Mouse (Mus musculus) lung, embryonic 16.5 days (tissue): ENCODE data around the gene Unc5c. TPM values are rescaled to one million over a fixed set of nuclear protein-coding genes. Genes with fewer than 3 reads are reported as not detected.
A peak's percentile ranks its signal among the peaks of the same experiment; 100 is the strongest.

Experiments
- ATAC-seq: fragments of 200-750 bp; cut with Nextera tagmentation; 2 replicates; pipeline ENCODE4 v1.8.0; 2017; ENCODE audit warnings: low read depth, mild to moderate bottlenecking, moderate library complexity
- H3K27ac ChIP-seq: fragments of 300-500 bp; sonication (generic); 2 replicates; pipeline ENCODE4 v1.5.1; 2014; ENCODE audit warnings: mild to moderate bottlenecking, control low read depth, low read length
- H3K27me3 ChIP-seq: fragments of 300-500 bp; sonication (generic); 2 replicates; pipeline ENCODE4 v1.6.1; 2014; ENCODE audit warnings: low read depth, low read length, mixed read lengths; ENCODE audit not compliant: control insufficient read depth, insufficient read depth
- H3K36me3 ChIP-seq: fragments of 300-500 bp; sonication (generic); 2 replicates; pipeline ENCODE4 v1.6.1; 2014; ENCODE audit warnings: low read length; ENCODE audit not compliant: control insufficient read depth, insufficient read depth
- H3K4me1 ChIP-seq: fragments of 300-500 bp; sonication (generic); replicated peaks from 2 replicates; pipeline ENCODE4 v1.6.1; 2014; ENCODE audit warnings: low read length, mixed read lengths; ENCODE audit not compliant: control insufficient read depth, insufficient read depth
- H3K4me2 ChIP-seq: fragments of 300-500 bp; sonication (generic); 2 replicates; pipeline ENCODE4 v1.6.1; 2014; ENCODE audit warnings: low read depth, low read length, control low read depth
- H3K4me3 ChIP-seq: fragments of 300-500 bp; sonication (generic); 2 replicates; pipeline ENCODE4 v1.5.1; 2014; ENCODE audit warnings: mild to moderate bottlenecking, low read length, control low read depth
- H3K9ac ChIP-seq: fragments of 300-500 bp; sonication (generic); 2 replicates; pipeline ENCODE4 v1.6.1; 2014; ENCODE audit warnings: low read length, control low read depth
- H3K9me3 ChIP-seq: fragments of 300-500 bp; sonication (generic); 2 replicates; pipeline ENCODE4 v1.6.1; 2016; ENCODE audit warnings: low read length; ENCODE audit not compliant: control insufficient read depth
- WGBS: fragments of 180-500 bp; shearing (Covaris S2); extraction: QIAGEN DNeasy Blood & Tissue Kit; methylation state at CpG from one replicate; pipeline ENCODE4 v1.1.7; 2014; 5-methylcytosine and 5-hydroxymethylcytosine counted together
- polyA plus RNA-seq: library from polyadenylated mRNA; unstranded; fragments of >200 nt; fragmentation: Nextera tagmentation; extraction: Ambion mirVana; gene quantifications from 2 replicates; pipeline ENCODE4 v1.2.1, GENCODE M21; 2015

The Unc5c gene
- polyA plus RNA-seq, 1 experiment from 2014 or later, result 16.6 TPM

DNA sequence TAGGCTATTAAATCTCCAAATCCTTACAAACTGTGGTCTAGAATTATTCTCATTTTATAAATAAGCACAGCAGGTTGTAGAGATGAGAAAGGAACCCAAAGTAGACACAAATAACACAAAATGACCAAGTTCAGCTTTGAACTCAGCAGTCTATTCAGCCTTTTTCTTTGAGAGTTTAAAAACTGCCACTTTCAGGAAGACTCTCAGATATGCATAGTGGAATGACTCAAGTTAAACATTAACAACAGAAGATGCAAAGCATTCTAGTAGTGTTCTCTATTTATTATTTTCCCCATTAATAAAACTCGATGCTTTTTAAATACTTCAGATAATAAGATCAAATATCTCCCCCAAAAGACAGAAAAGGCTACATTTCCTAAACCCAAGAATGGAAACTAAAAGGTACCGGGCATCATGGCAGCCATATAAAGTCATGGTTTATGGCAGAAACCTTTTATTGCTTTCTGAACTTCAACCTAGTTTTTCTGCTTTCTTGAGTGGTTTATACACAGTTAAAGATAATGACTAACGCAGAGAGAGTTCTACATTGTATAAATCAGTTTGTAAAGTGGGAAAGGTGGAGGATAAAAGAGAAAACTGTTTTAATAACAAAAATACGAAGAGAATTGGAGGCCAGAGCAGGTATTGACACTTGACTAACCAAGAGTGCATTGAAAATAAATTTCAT, 283.8 kb downstream of the Unc5c start:
- H3K4me1 ChIP-seq, result no peaks in the 10 kb centered on the region
- H3K4me2 ChIP-seq, result no peak overlapping the region
- no peaks in the 10 kb centered on the region for H3K36me3 ChIP-seq
- H3K27ac ChIP-seq, result no peak overlapping the region
- no peak for ATAC-seq
- no peak overlapping the region for H3K9ac ChIP-seq
- H3K27me3 ChIP-seq, result no peaks in the 10 kb centered on the region
- no peaks in the 10 kb centered on the region for H3K9me3 ChIP-seq
- 80% methylated on average over 4 of the region's 4 CpGs for whole genome bisulfite sequencing
- H3K4me3 ChIP-seq, result no peak overlapping the region

DNA sequence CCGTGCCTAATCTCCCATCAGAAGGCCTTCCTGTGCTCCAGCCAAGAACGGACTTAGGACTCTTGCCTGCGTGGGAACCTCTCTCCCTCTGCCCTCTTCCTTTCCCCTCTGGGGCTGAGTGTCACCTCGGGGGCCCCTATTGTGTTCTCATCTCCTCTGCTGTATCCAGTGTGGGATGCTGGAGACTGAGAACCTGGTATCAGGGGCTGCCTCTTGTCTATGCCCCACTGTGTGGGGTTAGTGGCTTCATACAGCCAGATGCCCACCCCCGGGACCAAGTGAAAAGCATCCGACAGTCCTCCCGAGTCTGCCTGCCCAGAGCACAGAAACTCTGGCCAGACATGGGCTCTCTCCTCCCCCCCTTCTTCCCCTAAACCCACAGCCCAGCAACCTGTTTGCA, 287.2 kb downstream of the Unc5c start:
- Histone ChIP-seq H3K27me3 (no peaks in the 10 kb centered on the region), H3K4me2 (no peak overlapping the region), H3K4me1 (no peaks in the 10 kb centered on the region), H3K9ac (no peak overlapping the region), H3K36me3 (no peaks in the 10 kb centered on the region), H3K27ac (no peak overlapping the region), H3K9me3 (no peaks in the 10 kb centered on the region), H3K4me3 (no peak overlapping the region)
- no peak for ATAC-seq
- WGBS, result 73% methylated on average over 7 of the region's 7 CpGs

DNA sequence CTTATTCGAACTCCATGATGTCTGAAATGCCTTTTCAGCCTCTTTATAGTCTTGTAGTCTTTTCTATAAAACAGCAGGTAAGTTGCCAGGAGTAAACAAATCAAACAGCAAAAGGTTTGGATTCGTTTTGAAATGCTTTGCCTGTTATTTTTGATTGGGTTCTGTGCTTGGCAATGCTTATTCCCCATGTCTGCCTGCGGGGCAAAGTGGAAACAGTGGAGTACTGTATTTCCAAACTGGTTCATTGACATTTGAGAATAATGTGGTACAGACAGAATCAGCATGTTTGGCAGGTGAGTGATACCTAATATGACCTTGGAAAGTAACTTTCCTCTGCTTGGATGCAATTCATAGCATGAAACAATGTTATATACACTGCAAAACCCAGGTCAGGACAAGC, 292.2 kb downstream of the Unc5c start:
- Histone ChIP-seq H3K9me3 (no peaks in the 10 kb centered on the region), H3K27me3 (no peaks in the 10 kb centered on the region), H3K4me3 (no peak overlapping the region), H3K36me3 (no peaks in the 10 kb centered on the region), H3K9ac (no peak overlapping the region), H3K27ac (no peak overlapping the region), H3K4me1 (no peaks in the 10 kb centered on the region), H3K4me2 (no peak overlapping the region)
- no peak for ATAC-seq
- WGBS, result 79% methylated on average over 3 of the region's 3 CpGs

DNA sequence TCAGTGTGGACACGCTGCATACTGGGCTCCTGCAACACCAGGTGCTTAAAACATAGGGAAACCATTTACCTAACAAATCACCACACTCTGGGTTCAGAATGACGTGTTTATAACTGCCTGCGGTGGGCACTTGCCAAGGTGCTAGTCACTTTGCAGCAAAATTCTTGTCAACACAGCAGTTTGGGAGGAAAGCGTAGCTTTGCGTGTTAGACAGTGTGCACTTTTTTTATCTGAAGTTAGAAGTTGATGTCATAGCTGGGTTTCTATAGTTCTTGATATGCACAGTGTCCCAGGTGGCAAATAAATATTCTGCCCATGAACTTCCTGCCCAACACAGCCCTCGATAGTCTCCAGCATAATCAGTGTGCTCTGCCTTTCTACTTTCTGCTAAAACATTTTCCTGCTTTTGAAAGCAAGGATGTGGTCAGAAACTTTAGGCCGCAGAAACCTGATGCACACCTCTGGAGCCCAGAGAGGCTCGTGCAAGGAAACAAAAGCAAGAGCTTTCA, 313.4 kb downstream of the Unc5c start:
- no peak overlapping the region for H3K9ac ChIP-seq
- WGBS, result 60% methylated on average over 8 of the region's 8 CpGs
- H3K27ac ChIP-seq, result no peak overlapping the region
- no peak for ATAC-seq
- no peaks in the 10 kb centered on the region for H3K27me3 ChIP-seq
- no peaks in the 10 kb centered on the region; the same call in 1 of the 2 replicates for H3K4me1 ChIP-seq
- H3K4me3 ChIP-seq, result no peak overlapping the region
- H3K36me3 ChIP-seq, result no peaks in the 10 kb centered on the region
- H3K4me2 ChIP-seq, result no peak overlapping the region
- H3K9me3 ChIP-seq, result no peaks in the 10 kb centered on the region

DNA sequence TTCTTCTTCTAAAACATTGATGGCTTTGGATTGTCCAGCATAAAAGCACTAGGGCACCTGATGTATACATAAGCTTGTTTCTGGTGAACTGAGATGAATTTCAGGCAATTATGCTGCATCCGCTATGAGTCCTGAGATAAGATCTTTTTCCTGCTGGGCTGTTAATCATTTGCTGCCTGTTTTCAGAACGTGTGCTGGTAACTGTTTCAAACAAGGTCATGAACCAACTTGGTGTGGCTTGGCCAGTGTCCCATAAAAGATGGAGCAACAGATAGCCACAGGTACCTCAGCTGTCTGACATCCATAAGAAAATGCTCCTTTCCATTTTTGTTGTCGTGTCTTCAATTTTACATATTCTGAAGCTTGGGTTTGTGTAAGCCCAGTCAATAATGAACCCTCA, 314.2 kb downstream of the Unc5c start:
- H3K9me3 ChIP-seq, result no peaks in the 10 kb centered on the region
- H3K4me2 ChIP-seq, result no peak overlapping the region
- no peaks in the 10 kb centered on the region for H3K4me1 ChIP-seq
- H3K27ac ChIP-seq, result no peak overlapping the region
- 42% methylated on average over 3 of the region's 3 CpGs for WGBS
- H3K9ac ChIP-seq, result no peak overlapping the region
- H3K4me3 ChIP-seq, result no peak overlapping the region
- H3K27me3 ChIP-seq, result no peaks in the 10 kb centered on the region
- no peaks in the 10 kb centered on the region for H3K36me3 ChIP-seq
- ATAC-seq, result no peak

DNA sequence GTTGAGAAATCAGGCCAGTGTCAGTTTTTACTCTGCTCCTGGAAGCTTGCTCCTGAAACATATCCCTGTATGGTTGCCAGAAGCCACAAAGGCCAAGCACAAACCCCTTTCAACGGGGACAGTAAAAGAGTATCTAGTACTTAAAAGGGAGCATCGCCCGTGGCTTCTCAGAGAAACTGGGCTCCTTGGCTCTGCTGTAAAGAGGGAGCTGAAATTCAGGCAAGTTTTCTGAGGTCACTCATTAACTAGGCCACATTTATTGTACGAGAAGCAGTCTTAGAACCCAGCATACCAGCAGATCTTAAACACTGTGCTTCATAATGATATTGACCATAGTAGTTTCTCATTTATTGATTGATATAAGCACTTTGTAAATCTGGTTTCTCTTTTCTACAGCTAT, 317.5 kb downstream of the Unc5c start:
- ATAC-seq, result no peak
- Histone ChIP-seq H3K36me3 (no peaks in the 10 kb centered on the region), H3K27ac (no peak overlapping the region)

DNA sequence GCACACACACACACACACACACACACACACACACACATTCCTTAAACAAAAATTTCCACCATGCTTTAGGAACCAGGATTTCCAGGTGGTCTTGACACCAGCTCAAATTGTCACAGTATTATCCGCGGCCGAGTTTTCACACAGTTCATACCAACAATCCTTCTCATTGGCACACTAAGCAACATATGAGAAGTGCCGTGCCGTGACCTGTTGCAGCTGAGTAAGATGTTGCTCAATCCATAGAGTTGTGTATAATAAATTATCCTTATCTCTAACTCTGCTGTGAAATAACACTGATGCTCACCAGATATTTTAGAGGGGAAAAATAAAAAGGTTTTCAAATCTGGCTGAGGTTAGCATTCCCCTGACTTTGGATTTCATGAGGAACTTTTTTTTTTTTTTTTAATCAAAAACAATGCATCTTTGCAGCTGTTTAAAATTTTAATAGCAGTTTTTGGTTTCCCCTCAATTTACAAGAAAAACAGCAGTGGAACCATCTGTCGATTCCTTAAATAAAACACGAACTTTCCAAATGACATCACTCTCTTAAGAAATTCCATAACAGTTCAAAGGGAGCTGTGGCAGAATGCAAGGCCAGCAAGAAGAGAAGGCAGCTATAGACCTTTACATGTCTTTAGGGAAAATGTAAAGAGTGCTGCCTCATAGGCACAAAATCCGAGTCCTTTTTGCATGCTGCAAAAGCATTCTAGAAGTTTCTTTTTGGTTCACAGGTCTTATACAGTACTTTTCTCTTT, 326.2 kb downstream of the Unc5c start:
- no peak overlapping the region for H3K27ac ChIP-seq
- H3K36me3 ChIP-seq, result no peaks in the 10 kb centered on the region
- peak; percentile 47; the same call in 1 of the 2 replicates for ATAC-seq
- H3K4me2 ChIP-seq, result no peak overlapping the region
- H3K4me3 ChIP-seq, result no peak overlapping the region
- no peaks in the 10 kb centered on the region for H3K4me1 ChIP-seq
- H3K27me3 ChIP-seq, result no peaks in the 10 kb centered on the region
- H3K9ac ChIP-seq, result no peak overlapping the region
- no peaks in the 10 kb centered on the region for H3K9me3 ChIP-seq
- 55% methylated on average over 8 of the region's 8 CpGs for WGBS

More for the DNA sequence above, 317.5 kb downstream of the Unc5c start:
- Histone ChIP-seq H3K4me1 (no peaks in the 10 kb centered on the region), H3K4me3 (no peak overlapping the region), H3K4me2 (no peak overlapping the region), H3K27me3 (no peaks in the 10 kb centered on the region), H3K9me3 (no peaks in the 10 kb centered on the region), H3K9ac (no peak overlapping the region)
- WGBS, result 74% methylated on average over 4 of the region's 4 CpGs

DNA sequence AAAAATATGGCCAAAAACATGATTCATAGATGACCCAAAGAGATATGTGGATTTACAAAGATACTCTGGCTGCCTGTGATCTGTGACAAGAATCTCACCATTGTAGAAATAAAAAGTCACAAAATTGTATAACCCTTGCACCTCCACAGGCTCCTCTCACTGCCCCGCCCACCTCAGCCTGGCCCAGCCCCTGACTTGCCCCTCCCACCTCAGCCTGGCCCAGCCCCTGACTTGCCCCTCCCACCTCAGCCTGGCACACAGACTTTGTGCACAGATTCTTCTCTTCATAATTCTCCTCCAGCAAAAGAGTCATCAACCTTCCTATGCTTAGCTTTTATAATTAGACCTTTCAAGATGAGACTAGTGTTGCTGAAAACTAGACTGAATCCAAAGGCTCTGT, 327.1 kb downstream of the Unc5c start:
- no peak overlapping the region for H3K4me2 ChIP-seq
- H3K27ac ChIP-seq, result no peak overlapping the region
- H3K9ac ChIP-seq, result no peak overlapping the region
- no peaks in the 10 kb centered on the region for H3K36me3 ChIP-seq
- H3K4me1 ChIP-seq, result no peaks in the 10 kb centered on the region
- no peaks in the 10 kb centered on the region for H3K27me3 ChIP-seq
- H3K4me3 ChIP-seq, result no peak overlapping the region
- no peaks in the 10 kb centered on the region for H3K9me3 ChIP-seq
- ATAC-seq, result no peak
- WGBS, result 94% methylated on average over 1 of the region's 1 CpGs

DNA sequence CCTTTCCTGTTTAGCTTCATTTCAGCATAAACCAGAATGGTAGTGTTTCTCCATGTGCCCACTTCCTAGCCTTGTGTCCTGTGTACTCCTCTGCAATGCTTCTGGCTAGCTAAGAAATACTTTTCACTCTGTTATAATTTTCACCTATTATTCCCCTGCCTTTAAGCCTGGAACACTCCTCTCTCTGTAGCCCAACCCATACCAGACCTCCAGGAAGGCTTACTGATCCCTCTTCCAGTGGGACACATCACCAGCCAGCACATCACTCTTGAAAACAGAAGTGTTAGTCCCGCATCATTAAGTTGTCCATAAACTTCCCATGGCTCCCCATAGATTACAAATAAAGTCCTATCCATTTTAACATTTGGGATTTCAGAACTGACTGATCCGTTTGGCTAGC, 328.7 kb downstream of the Unc5c start:
- no peaks in the 10 kb centered on the region for H3K27me3 ChIP-seq
- H3K9ac ChIP-seq, result no peak overlapping the region
- no peak for ATAC-seq
- 68% methylated on average over 2 of the region's 2 CpGs for WGBS
- no peak overlapping the region for H3K4me3 ChIP-seq
- peaks cover 3% of the 10 kb centered on the region; the same call in 1 of the 2 replicates for H3K4me1 ChIP-seq
- H3K4me2 ChIP-seq, result no peak overlapping the region
- H3K36me3 ChIP-seq, result no peaks in the 10 kb centered on the region
- H3K9me3 ChIP-seq, result no peaks in the 10 kb centered on the region
- no peak overlapping the region for H3K27ac ChIP-seq
